Mouse (Mus musculus) testis, adult 2 months (tissue): Measurements from ENCODE around the gene Slc25a4.

Experiments used
- CTCF ChIP-seq: fragments of 200-500 bp; IDR thresholded peaks from 2 replicates; pipeline ENCODE4 v1.5.1; 2012; ENCODE audit warnings: low read depth, mild to moderate bottlenecking, inconsistent platforms, low read length, moderate library complexity; ENCODE audit not compliant: control insufficient read depth, insufficient read depth, insufficient replicate concordance
- POLR2A ChIP-seq: fragments of 200-500 bp; IDR thresholded peaks from 2 replicates; pipeline ENCODE4 v1.6.1; 2012; ENCODE audit warnings: low read depth, mild to moderate bottlenecking, inconsistent platforms, low read length, moderate library complexity; ENCODE audit not compliant: control insufficient read depth

DNA sequence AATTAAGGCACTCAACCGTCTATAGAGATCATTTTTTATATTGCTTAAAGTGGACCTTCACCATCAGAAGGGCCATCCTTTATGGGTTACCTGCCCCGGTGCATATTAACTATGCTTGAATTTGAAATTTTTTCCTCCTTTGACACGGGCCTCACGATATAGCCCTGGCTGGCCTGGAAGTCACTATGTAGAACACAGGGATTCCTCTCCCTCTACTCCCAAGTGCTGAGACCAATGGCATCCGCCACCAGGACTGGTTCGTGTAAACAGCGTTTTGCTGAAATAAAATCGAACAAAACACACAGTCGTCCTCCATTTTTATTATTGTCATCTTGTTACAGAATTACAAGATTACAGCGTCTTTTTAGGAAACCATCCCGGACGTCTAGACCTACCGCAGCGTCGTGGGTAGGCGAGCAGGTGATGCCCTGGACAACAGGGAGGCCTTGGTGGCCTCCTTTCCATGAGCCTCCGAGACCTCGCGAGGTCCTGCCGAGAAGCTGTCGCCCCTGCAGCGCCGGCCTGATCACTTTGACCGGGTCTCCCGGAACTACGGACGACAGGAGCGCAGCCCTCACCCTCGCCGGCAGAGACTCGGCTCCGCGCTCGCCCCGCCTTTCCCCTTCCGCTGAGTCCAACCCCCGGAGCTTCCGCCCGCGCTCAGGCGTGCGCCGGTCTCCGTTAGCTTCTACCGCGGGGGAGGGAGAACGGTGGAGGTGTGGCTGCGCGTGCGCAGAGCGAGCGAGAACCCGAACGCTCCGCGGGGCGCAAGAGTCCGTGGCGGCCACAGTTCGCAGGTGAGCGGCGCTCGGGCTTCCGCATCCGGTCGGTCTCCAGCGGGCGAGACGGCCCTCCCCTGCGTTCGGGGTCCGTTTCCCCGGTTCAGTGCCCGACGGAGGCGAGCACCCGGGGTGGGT is 47.9 kb downstream of the Slc25a4 start:
- 0 out of 2 replicates have a peak, but pooled peaks have one; percentile 20 for TF ChIP-seq CTCF
- TF ChIP-seq POLR2A = peak; percentile 98
